Mouse (Mus musculus) ovary, postnatal 14 days (tissue): ENCODE measurements around the gene Lpin2.
A peak's percentile ranks its signal among the peaks of the same experiment; 100 is the strongest.

Experiments
- DNase-seq: peaks from one replicate; pipeline ENCODE4 v3.0.0; 2022; ENCODE audit warnings: low spot score

Gene Lpin2

GRCm38 (mm10) chr17:71171161-71171560 is 11.2 kb upstream of the Lpin2 start:
- no peak for DNase-seq

- DNase-seq, result no peak
Observed at GRCm38 (mm10) chr17:71177336-71177735, 5.0 kb upstream of the Lpin2 start.

- no peak for DNase-seq
Observed at GRCm38 (mm10) chr17:71177949-71178348, 4.4 kb upstream of the Lpin2 start.

- DNase-seq, result no peak
Observed at GRCm38 (mm10) chr17:71178530-71179181, 3.7 kb upstream of the Lpin2 start.

GRCm38 (mm10) chr17:71179551-71180309 is 2.6 kb upstream of the Lpin2 start:
- no peak for DNase-seq

GRCm38 (mm10) chr17:71180601-71181000 is 1.8 kb upstream of the Lpin2 start:
- no peak for DNase-seq

GRCm38 (mm10) chr17:71182871-71183656 is 704 bp downstream of the Lpin2 start:
- peak; percentile 88 for DNase-seq

- DNase-seq, result peak; percentile 12
Observed at GRCm38 (mm10) chr17:71183657-71184261, 1.4 kb downstream of the Lpin2 start.

- no peak for DNase-seq
Observed at GRCm38 (mm10) chr17:71184356-71185111, 2.2 kb downstream of the Lpin2 start.

- no peak for DNase-seq
Observed at GRCm38 (mm10) chr17:71185368-71185767, 3.0 kb downstream of the Lpin2 start.

- no peak for DNase-seq
Observed at GRCm38 (mm10) chr17:71190589-71190988, 8.2 kb downstream of the Lpin2 start.

- no peak for DNase-seq
Observed at GRCm38 (mm10) chr17:71191063-71191462, 8.7 kb downstream of the Lpin2 start.

GRCm38 (mm10) chr17:71191651-71192419 is 9.5 kb downstream of the Lpin2 start:
- DNase-seq, result no peak

- DNase-seq, result no peak
Observed at GRCm38 (mm10) chr17:71193019-71193418, 10.7 kb downstream of the Lpin2 start.

- no peak for DNase-seq
Observed at GRCm38 (mm10) chr17:71193485-71193884, 11.1 kb downstream of the Lpin2 start.

- no peak for DNase-seq
Observed at GRCm38 (mm10) chr17:71194906-71195632, 12.7 kb downstream of the Lpin2 start.

GRCm38 (mm10) chr17:71195633-71196391 is 13.5 kb downstream of the Lpin2 start:
- peak; percentile 13 for DNase-seq

- no peak for DNase-seq
Observed at GRCm38 (mm10) chr17:71196415-71196814, 14.1 kb downstream of the Lpin2 start.

GRCm38 (mm10) chr17:71199346-71199745 is 17.0 kb downstream of the Lpin2 start:
- DNase-seq, result no peak
